Mouse (Mus musculus): ENCODE results near the gene Ly6c1. TPM values are rescaled to one million over a fixed set of nuclear protein-coding genes. Genes with fewer than 3 reads are reported as not detected.
A peak's percentile ranks its signal among the peaks of the same experiment; 100 is the strongest.
"Not testable (repeated sequence)": the region's sequence is repeated elsewhere in the genome, so short reads cannot be mapped to it uniquely, and the experiment has no call there.

Ly6c1 gene
- polyA plus RNA-seq, 1 experiment from 2014 or later = 13.0 TPM

DNA sequence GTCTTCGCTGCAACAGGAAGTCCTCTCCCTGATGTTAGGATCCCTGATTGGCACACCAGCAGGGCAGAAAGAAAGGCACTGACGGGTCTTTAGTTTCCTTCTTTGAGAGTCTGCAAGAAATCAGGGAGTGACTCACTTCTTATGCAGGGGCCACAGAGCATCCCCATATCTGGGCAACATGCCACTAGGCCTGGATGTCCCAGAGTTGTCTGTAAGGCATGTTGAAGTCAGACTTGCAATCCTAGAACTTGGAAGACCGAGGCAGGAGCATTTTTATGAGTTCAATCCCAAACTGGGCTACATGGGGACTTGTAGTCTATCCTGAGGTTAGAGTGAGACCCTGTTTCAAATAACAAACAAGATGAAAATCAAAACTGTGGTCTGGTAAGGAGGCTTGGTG lies 3.1 kb downstream of the Ly6c1 start:
- H3K9me3 ChIP-seq (replicated peaks); H3K36me3 ChIP-seq; H3K4me1 ChIP-seq; H3K27ac ChIP-seq; H3K9ac ChIP-seq; H3K27me3 ChIP-seq; ATAC-seq (replicated peaks; ENCODE audit: low FRiP score); H3K4me2 ChIP-seq; H3K4me3 ChIP-seq (replicated peaks): not testable (repeated sequence)
- WGBS = 75% methylated on average over 3 of the region's 3 CpGs

DNA sequence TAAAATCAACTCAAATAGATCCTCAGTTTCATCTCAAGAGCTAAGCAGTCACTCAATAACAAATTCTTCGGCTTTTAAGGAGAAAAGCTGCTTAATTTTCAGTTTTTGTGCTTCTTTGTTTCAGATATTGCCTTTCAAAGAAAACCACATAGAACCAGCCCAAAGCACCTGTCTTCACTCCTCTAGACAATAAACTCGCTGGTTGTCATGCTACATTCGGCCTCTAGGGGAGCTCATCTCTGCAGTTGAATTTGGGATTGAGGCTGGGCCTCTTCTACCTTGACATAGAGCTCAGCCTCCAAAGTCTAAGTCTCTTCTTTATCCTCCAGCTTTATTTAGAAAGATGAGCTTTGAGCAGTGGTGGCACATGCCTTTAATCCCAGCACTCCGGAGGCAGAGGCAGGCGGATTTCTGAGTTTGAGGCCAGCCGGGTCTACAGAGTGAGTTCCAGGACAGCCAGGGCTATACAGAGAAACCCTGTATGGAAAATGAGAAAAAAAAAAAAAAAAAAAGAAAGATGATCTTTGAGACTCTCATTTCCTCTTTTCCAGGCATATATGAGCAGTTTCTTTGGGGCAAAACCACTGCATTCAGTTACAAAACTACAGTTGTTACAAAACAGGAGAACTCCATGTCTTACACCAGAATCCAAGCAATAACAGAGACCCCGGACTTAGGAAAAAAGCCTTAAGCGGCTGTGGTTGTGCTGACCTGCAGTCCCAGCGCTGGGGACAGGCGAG lies 27.4 kb downstream of the Ly6c1 start:
- H3K4me1 ChIP-seq; H3K27me3 ChIP-seq; H3K9me3 ChIP-seq (replicated peaks); H3K9ac ChIP-seq; H3K27ac ChIP-seq; H3K4me3 ChIP-seq (replicated peaks); ATAC-seq (replicated peaks; ENCODE audit: low FRiP score); H3K36me3 ChIP-seq; H3K4me2 ChIP-seq: not testable (repeated sequence)
- 70% methylated on average over 9 of the region's 10 CpGs for WGBS

DNA sequence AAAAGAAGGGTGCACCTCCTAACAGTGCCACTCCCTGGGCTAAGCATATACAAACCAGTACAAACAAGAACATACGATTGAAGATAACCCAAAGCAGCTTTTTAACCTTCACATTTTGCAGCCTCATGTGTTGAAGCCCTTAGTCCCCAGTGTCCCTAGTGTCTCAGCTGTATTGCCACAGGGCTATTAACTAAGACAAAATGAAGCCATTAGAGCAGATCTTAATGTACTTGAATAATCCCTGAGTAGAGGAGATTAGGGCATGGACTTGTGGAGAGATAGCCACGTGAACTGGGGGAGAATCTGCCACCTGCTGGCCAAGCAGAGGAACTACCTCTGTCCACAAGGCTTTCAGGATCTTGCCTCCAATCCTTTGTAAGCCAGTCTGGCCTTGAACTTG lies 29.2 kb downstream of the Ly6c1 start:
- not testable (repeated sequence) for H3K4me3 ChIP-seq (replicated peaks); H3K27me3 ChIP-seq; H3K27ac ChIP-seq; H3K9ac ChIP-seq; H3K4me1 ChIP-seq; H3K4me2 ChIP-seq; H3K36me3 ChIP-seq; H3K9me3 ChIP-seq (replicated peaks)
- 46% methylated on average over 2 of the region's 2 CpGs for WGBS
- ATAC-seq (replicated peaks; ENCODE audit: low FRiP score) = peak; percentile 46; the same call in 1 of the 2 replicates

Other genes with a start within 250 kb of the Ly6c1 start
- not detected in 2 replicates for gene Gml2, start 229.8 kb downstream of the Ly6c1 start, polyA plus RNA-seq (2015; fragmentation: Nextera tagmentation; extraction: Ambion mirVana)
- gene 2010109I03Rik, start 151.8 kb downstream of the Ly6c1 start, polyA plus RNA-seq (2015; fragmentation: Nextera tagmentation; extraction: Ambion mirVana) = 0.09 and 0.10 TPM in 2 replicates
- gene Ly6i, start 65.4 kb downstream of the Ly6c1 start, polyA plus RNA-seq (2015; fragmentation: Nextera tagmentation; extraction: Ambion mirVana) = 0.28 and 0.44 TPM in 2 replicates
- gene Ly6a, start 50.8 kb downstream of the Ly6c1 start, polyA plus RNA-seq (2015; fragmentation: Nextera tagmentation; extraction: Ambion mirVana) = 441 and 455 TPM in 2 replicates
- gene Ly6c2, start 63.1 kb upstream of the Ly6c1 start, polyA plus RNA-seq (2015; fragmentation: Nextera tagmentation; extraction: Ambion mirVana) = 1.1 and 1.6 TPM in 2 replicates
- gene Ly6g, start 106.4 kb upstream of the Ly6c1 start, polyA plus RNA-seq (2015; fragmentation: Nextera tagmentation; extraction: Ambion mirVana) = 0.18 and 0.70 TPM in 2 replicates
- gene BC025446, start 167.5 kb upstream of the Ly6c1 start, polyA plus RNA-seq (2015; fragmentation: Nextera tagmentation; extraction: Ambion mirVana) = 15.5 and 15.8 TPM in 2 replicates
- gene Ly6f, start 219.6 kb upstream of the Ly6c1 start, polyA plus RNA-seq (2015; fragmentation: Nextera tagmentation; extraction: Ambion mirVana) = not detected in 2 replicates

Measured in kidney, embryonic 15.5 days (tissue).